Mouse (Mus musculus) left cerebral cortex, adult 8-10 months (tissue): ENCODE results near the gene Gm5134. TPM values are rescaled to one million over a fixed set of nuclear protein-coding genes. Genes with fewer than 3 reads are reported as not detected.

Source experiments
- DNase-seq, 2 experiments: peaks; one replicate each; pipeline ENCODE4 v3.0.0; 2022; ENCODE audit warnings: low spot score in 2 of 2
- total RNA-seq, 4 experiments: library from RNA; stranded (reverse); gene quantifications; 2 replicates each; pipeline ENCODE4 v1.2.4; 2022

Gene Gm5134
- total RNA-seq, 4 experiments from 2014 or later: 0.27 TPM; not detected in 3

DNA sequence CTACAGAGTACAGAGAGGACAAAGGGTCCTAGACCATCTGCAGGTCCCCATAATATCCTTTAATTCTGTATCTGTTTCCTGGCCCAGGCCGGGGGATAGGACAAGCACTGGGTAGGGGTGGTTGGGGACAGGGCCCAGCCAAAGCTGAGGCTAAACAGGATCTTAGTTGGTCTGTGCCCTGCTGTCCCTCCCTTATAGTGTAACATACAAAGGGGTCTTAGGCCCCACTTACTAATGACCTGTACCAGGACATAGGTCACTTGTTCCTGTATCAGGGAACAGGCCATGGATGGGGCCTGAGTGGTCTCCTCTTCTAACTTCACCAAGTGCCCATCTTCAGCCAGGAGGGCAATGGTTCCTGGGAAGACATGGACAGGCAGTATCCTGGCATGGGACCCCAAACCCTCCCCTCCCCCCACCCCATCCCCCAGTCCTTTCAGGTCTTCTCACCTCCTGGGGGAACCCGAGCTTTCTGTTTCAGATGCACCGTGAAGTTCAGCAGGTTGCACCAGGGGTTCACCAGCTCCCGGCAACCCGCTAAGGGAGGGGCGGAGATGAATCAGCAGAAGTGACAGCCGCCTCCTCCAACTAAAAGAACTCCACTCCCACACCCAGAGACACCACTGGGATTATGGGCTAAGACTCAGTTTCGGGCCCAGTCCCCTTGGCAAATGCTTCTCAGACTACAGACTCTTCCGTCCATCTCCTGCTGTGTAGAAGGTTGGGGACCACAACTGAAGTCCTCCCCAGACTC is 14.7 kb upstream of the Gm5134 start:
- DNase-seq: peak in 1 of 2 experiments; percentile 47

DNA sequence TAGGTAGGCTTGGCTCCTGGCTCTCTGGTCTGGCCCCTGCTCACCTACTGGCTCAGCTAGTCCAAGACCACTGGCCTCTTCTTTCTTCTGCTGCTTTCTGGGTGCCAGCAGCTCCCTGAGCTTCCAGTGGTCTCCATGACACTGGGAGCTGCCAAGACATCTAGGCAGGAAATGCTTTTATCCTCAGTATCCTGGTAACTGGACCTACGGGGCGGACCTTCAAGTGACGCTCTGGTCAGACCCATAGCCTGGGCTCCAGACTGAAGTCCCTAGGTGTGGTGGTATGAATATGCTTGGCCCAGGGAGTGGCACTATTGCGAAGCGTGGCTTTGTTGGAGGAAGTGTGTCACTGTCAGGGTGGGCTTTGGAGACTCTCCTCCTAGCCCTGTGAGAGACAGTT is 13.8 kb upstream of the Gm5134 start, which contains the start of gene Gm867:
Gene Gm867 (minus strand): TSS at position 153 of the 400 bp plus-strand sequence.
- no peak for DNase-seq

DNA sequence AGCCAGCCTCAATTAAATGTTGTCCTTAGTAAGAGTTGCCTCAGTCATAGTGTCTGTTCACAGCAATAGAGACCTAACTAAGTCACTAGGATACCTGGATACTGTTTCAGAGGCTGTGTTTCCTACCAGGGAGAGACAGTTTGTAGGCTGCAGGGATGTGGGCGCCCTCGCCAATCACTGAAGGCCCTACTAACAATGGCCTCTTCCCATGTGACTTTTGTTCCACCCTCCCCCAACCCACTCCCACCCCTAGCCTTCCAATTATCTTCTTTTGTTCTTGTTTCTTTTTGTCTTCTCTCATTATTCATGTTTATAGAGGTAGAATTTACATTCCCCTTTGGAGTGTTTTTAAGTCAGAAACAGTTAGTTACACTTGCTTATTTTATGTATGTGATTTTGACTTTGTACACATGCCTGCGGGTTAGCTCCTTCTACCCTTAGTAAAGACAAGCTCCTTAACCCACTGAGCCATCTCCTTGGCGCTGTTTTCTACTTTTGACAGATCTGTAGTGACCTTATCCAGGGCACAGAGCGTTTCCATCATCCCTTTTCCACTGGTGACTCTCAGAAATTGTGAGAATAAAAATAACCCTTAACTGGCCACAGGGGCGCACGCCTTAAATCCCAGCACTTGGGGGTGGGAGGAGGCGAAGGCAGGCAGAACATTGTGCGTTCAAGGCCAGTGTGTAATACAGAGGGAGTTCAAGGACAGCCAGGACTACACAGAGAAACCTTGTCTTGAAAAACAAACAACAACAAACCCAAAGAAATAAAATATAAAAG is 13.1 kb upstream of the Gm5134 start:
- no peak for DNase-seq

DNA sequence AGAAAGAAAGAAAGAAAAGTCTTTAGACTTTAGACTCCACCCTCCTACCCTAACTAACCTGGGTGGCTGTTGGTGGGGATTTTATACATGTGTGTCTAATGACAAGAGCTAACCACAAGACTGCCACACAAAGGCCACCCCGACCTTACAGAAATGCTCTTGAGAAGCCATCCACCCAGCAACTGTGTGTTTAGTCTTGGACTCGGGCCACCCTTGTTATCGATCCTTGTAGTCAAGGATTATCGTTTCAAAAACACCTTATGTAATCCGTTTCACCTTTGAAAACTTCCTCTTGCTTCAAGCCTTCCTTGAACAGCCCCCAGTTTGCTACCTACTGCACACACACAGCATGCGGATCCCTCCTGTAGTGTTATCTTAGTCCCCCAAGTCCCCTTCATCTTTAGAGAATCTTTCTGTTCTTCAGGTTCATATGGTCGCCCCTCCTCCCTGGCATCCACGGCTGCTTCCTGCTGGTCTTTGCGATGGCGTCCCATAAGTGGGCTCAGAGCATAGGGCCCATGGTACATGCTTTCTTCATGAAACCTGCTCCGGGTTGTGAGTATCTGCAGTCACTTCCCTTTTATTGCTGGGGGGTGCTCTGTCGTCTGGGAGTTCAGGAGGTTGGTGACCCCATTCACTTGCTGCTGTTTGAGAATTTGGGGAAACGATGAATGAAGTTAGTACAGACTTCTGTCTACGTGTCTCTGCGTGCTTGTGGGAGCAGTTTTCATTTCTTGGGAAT is 11.4 kb upstream of the Gm5134 start, which contains the start of gene Vpreb3:
Gene Vpreb3 (plus strand): TSS at position 322 of the 742 bp plus-strand sequence.
- no peak for DNase-seq

- DNase-seq: no peak
Measured at GRCm38 (mm10) chr10:75944066-75944772, 10.1 kb upstream of the Gm5134 start.

GRCm38 (mm10) chr10:75945213-75945612 is 9.1 kb upstream of the Gm5134 start:
- no peak for DNase-seq

GRCm38 (mm10) chr10:75945896-75946295 is 8.4 kb upstream of the Gm5134 start:
- no peak for DNase-seq

GRCm38 (mm10) chr10:75948079-75948478 is 6.2 kb upstream of the Gm5134 start:
- DNase-seq: no peak

DNA sequence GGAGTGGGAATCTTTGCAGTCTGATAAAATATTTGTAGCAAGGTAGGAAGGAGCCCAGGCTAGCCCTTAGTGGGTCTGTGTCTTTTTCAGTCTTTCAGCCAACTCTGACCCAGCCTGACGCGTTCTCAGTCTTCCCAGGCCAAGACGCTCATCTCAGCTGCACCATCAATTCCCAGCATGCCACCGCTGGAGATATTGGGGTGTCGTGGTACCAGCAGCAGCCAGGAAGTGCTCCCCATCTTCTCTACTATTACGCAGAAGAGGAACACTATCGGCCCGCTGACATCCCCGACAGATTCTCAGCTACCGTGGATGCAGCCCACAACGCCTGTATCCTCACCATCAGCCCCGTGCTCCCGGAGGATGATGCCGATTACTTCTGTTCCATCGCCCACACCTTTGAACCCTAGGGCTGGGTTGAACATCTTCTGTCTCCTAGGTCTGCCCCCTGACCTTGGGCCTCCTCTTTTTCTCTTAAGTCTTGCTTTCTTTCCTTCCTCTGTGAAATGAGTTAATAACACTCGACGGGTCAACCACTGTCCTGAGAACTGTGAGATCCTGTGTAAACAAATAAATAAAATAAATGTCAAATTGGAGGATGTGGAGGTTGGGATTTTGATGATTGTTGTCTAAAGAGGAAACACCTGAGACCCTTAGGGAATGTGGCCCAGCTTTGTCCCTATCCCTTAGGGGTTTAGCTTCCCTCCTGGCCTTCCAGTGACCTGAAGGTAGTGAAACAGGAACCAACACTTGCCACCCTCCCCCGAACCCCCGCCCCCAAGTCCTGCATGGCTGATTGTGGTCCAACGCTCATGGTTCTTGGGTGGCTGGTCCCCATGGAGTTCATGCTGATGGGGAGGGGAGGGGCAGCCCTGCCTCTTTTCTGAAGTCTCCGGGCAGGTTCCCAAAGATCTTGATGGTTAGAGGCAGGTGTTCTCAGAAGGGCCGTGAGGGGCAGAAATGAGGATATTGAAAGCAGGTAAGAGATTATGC is 5.0 kb upstream of the Gm5134 start:
- DNase-seq: no peak

DNA sequence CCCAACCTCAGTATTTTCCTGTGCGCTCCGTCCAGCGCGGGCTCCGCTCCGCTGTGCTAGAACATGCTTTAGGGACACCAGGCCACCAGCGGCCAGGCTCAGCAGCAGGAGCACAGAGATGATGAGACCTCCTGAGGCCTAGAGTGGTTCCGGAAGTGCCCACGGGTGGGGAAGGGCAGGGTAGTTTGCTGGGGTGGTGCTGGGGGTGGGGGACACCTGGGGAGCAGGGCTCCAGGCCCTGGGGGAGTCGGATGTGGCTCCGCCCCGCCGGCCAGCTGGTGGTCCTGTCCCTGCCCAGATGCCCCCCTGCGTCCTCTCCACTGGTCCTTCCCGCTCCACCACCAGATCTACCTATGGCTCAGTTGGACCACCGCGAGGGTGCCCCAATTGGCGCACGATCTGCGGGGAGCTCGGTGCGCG is 3.5 kb upstream of the Gm5134 start:
- no peak for DNase-seq

DNA sequence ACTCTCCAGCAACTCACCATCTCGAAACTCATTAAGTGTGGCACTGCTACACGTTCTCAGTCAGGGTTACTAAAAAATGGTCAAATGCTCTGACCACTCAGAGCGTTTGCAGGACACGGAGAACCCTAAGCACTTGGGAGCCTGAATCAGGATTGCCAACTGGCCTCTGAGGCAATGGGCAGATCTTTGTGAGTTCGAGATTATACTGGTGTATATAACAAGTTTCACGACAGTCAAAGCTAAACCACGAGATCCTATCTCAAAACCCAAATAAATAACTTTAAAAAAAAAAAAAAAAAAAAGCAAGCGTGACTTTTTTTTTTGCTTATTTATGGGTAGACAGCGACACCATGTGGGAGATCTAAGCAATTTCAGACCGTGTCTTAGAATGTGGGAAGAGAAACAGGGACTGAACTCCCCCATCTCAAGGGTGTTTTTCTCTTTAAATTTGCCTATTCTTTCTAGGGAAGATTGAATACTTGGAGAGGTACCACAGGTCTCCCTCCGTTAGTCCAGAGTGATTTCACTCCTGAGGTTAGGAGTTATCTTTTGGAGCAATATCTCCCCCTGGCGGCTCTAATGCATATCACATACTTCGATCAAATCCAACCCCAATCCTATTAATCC is 2.8 kb upstream of the Gm5134 start:
- no peak for DNase-seq

- DNase-seq: no peak
Measured at GRCm38 (mm10) chr10:75973846-75974245, 19.5 kb downstream of the Gm5134 start.

DNA sequence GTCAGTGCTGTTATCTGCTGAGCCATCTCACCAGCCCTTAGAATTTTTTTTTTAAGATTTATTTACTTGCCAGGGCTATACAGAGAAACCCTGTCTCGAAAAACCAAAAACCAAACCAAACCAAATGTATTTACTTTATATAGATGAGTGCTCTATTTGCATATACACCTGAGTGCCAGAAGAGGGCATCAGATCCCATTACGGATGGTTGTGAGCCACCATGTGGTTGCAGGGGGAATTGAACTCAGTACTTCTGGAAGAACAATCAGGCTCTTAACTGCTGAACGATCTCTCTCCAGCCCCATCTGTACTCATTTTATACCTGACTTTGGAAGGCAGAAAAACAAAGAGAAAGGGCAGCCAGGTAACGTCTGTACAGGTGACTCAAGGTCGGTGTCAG is 20.9 kb downstream of the Gm5134 start:
- DNase-seq: no peak

GRCm38 (mm10) chr10:75978119-75978834 is 24.0 kb downstream of the Gm5134 start:
- no peak for DNase-seq

- DNase-seq: no peak
Measured at GRCm38 (mm10) chr10:75978835-75979157, 24.5 kb downstream of the Gm5134 start.

- no peak for DNase-seq
Measured at GRCm38 (mm10) chr10:75979432-75979831, 25.1 kb downstream of the Gm5134 start.

DNA sequence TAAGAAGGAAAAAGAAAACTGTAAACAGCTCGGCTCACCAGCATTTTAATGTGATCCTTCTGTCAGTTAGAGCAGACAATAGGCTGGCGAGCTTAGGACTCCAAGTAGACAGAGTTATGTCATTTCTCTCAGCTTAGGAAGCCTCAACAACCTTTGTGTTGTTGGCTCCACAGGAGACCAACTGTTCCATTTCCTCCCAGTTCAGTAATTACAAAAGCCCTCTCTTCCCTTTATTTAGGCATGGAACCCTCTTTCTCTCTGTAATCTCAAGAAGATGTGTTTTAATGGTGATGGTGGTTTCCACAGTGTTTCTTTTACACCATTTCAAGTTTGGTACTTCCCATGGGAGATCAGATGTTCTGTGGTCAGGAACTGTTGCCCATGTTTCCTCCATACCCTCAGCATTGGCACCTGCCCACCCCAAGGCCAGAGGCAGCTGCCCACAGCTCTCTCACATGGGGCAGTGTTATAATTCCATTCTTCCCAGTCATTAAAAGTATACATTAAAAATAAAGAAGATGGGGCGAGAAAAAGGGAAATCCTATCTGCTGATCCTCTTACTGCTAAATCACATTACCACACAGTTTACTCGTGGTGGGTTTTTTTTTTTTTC is 36.2 kb downstream of the Gm5134 start:
- no peak for DNase-seq

GRCm38 (mm10) chr10:75993616-75994240 is 39.4 kb downstream of the Gm5134 start:
- DNase-seq: no peak
